Mouse (Mus musculus) heart, embryonic 10.5 days (tissue): Measurements from ENCODE around the gene Depdc1b. TPM values are rescaled to one million over a fixed set of nuclear protein-coding genes. Genes with fewer than 3 reads are reported as not detected.

Source experiments
- DNase-seq: peaks from one replicate; pipeline ENCODE4 v3.0.0-alpha.2; 2017; ENCODE audit warnings: low spot score
- H3K27ac ChIP-seq: fragments of 300-500 bp; sonication (generic); 2 replicates; pipeline ENCODE4 v1.5.1; 2016; ENCODE audit warnings: mild to moderate bottlenecking
- H3K27me3 ChIP-seq: fragments of 300-500 bp; sonication (generic); 2 replicates; pipeline ENCODE4 v1.6.1; 2016; ENCODE audit warnings: mild to moderate bottlenecking; ENCODE audit not compliant: poor library complexity, insufficient read depth, severe bottlenecking
- H3K36me3 ChIP-seq: fragments of 300-500 bp; sonication (generic); 2 replicates; pipeline ENCODE4 v1.6.1; 2016; ENCODE audit warnings: mild to moderate bottlenecking, moderate library complexity
- H3K4me1 ChIP-seq: fragments of 300-500 bp; sonication (generic); 2 replicates; pipeline ENCODE4 v1.6.1; 2016; ENCODE audit warnings: mild to moderate bottlenecking
- H3K4me3 ChIP-seq: fragments of 300-500 bp; sonication (generic); 2 replicates; pipeline ENCODE4 v1.5.1; 2016; ENCODE audit warnings: mild to moderate bottlenecking, moderate library complexity
- H3K9me3 ChIP-seq: fragments of 300-500 bp; sonication (generic); 2 replicates; pipeline ENCODE4 v1.6.1; 2016; ENCODE audit warnings: mild to moderate bottlenecking, moderate library complexity
- WGBS: fragments of 180-500 bp; shearing (Covaris S2); methylation state at CpG from one replicate; pipeline ENCODE4 v1.1.7; 2016; 5-methylcytosine and 5-hydroxymethylcytosine counted together
- polyA plus RNA-seq: library from polyadenylated mRNA; unstranded; fragments of >200 nt; fragmentation: Nextera tagmentation; extraction: Ambion mirVana; gene quantifications from 2 replicates; pipeline ENCODE4 v1.2.1, GENCODE M21; 2016

Depdc1b gene
- polyA plus RNA-seq, 1 experiment from 2014 or later, result 10.0 TPM

GRCm38 (mm10) chr13:108371352-108371921 is 55.3 kb downstream of the Depdc1b start:
- DNase-seq, result no peak
- no peaks in the 10 kb centered on the region for H3K4me1 ChIP-seq
- H3K27ac ChIP-seq, result no peak overlapping the region
- WGBS, result 67% methylated on average over 9 of the region's 9 CpGs
- no peak overlapping the region for H3K4me3 ChIP-seq
- no peaks in the 10 kb centered on the region for H3K9me3 ChIP-seq
- H3K36me3 ChIP-seq, result peaks cover 5% of the 10 kb centered on the region; the same call in 1 of the 2 replicates
- H3K27me3 ChIP-seq, result no peaks in the 10 kb centered on the region

GRCm38 (mm10) chr13:108373231-108373630 is 57.1 kb downstream of the Depdc1b start:
- 87% methylated on average over 1 of the region's 1 CpGs for WGBS
- Histone ChIP-seq H3K4me1 (no peaks in the 10 kb centered on the region), H3K9me3 (no peaks in the 10 kb centered on the region), H3K27ac (no peak overlapping the region), H3K27me3 (no peaks in the 10 kb centered on the region), H3K4me3 (no peak overlapping the region), H3K36me3 (peaks cover 5% of the 10 kb centered on the region; the same call in 1 of the 2 replicates)
- no peak for DNase-seq

DNA sequence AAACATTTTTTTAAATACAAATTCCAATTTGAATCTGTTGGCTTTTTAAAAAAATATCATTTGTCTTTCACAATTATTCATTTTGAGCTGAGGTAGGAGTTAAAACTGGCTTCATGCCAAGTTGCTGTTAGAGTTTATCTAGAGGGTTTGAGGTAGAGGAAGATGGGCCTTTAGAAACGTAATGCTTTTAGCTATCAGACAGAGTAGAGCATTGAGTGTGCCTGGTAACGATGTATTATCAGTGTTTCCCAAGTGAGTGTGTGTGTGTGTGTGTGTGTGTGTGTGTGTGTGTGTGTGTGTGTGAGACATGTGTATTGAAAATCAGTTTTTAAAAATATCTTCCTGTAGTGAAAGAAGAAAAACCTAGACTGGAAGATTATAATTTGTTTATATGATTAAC is 60.5 kb downstream of the Depdc1b start:
- Histone ChIP-seq H3K4me1 (no peaks in the 10 kb centered on the region), H3K27me3 (no peaks in the 10 kb centered on the region), H3K4me3 (no peak overlapping the region), H3K27ac (no peak overlapping the region), H3K36me3 (peaks cover 5% of the 10 kb centered on the region; the same call in 1 of the 2 replicates), H3K9me3 (no peaks in the 10 kb centered on the region)
- 40% methylated on average over 2 of the region's 2 CpGs for WGBS
- DNase-seq, result no peak

DNA sequence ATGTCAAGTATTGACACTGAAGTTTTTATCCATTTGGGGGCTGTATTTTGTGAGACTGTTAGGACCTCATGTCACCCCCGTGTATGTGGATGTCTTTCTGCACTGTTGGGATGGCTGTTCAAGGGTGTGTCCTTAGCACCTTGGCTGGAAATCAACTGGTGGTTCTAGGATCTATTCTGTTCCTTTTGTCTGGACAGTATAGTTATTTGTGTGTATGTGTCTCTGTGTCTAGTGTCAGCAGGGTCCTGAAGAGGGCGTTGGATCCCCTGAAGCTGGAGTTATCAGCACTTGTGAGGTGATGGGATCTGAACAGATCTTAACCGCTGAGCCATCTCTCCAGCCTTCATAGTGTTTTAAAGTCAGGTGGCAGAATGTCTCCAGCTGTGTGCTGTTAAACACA is 65.0 kb downstream of the Depdc1b start:
- Histone ChIP-seq H3K36me3 (no peaks in the 10 kb centered on the region), H3K27me3 (no peaks in the 10 kb centered on the region), H3K4me1 (no peaks in the 10 kb centered on the region), H3K27ac (no peak overlapping the region), H3K9me3 (no peaks in the 10 kb centered on the region), H3K4me3 (no peak overlapping the region)
- 83% methylated on average over 3 of the region's 3 CpGs for WGBS
- DNase-seq, result no peak

GRCm38 (mm10) chr13:108383051-108383450 is 66.9 kb downstream of the Depdc1b start:
- 60% methylated on average over 6 of the region's 6 CpGs for WGBS
- DNase-seq, result no peak
- H3K4me3 ChIP-seq, result no peak overlapping the region
- no peaks in the 10 kb centered on the region for H3K4me1 ChIP-seq
- H3K27ac ChIP-seq, result no peak overlapping the region
- no peaks in the 10 kb centered on the region for H3K27me3 ChIP-seq
- H3K9me3 ChIP-seq, result no peaks in the 10 kb centered on the region
- H3K36me3 ChIP-seq, result no peaks in the 10 kb centered on the region

- no peaks in the 10 kb centered on the region for H3K4me1 ChIP-seq
- no peaks in the 10 kb centered on the region for H3K27me3 ChIP-seq
- H3K4me3 ChIP-seq, result no peak overlapping the region
- H3K36me3 ChIP-seq, result no peaks in the 10 kb centered on the region
- no peak for DNase-seq
- H3K27ac ChIP-seq, result no peak overlapping the region
- H3K9me3 ChIP-seq, result no peaks in the 10 kb centered on the region
- WGBS, result 89% methylated on average over 9 of the region's 9 CpGs
Observed at GRCm38 (mm10) chr13:108386058-108386457, 69.9 kb downstream of the Depdc1b start.

GRCm38 (mm10) chr13:108390565-108390964 is 74.4 kb downstream of the Depdc1b start:
- H3K4me1 ChIP-seq, result no peaks in the 10 kb centered on the region
- no peak overlapping the region for H3K27ac ChIP-seq
- DNase-seq, result no peak
- WGBS, result 4% methylated on average over 1 of the region's 1 CpGs
- no peaks in the 10 kb centered on the region for H3K27me3 ChIP-seq
- no peak overlapping the region for H3K4me3 ChIP-seq
- no peaks in the 10 kb centered on the region for H3K9me3 ChIP-seq
- no peaks in the 10 kb centered on the region for H3K36me3 ChIP-seq

DNA sequence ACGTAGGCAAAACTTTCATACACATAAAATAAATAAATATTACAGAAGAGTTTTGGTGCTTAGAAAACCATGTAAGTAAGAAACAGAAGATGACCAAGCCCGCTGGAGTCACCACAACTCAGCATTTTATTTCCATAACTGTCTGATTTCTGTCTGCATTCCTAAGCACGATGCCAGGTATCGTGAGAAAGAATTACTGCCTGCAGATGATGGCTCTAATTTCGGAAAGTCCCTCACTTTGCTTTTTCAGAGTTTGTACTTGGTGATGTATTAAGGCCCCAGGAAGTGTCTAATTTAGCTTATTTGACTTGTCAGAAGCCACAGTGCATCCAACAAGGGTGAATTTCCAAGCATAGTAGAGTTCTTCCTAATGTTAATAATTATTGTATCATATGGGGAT is 87.1 kb downstream of the Depdc1b start:
- Histone ChIP-seq H3K4me1 (no peaks in the 10 kb centered on the region), H3K4me3 (no peak overlapping the region), H3K27me3 (no peaks in the 10 kb centered on the region), H3K36me3 (no peaks in the 10 kb centered on the region; the same call in 1 of the 2 replicates), H3K9me3 (no peaks in the 10 kb centered on the region), H3K27ac (no peak overlapping the region)
- DNase-seq, result no peak
- 87% methylated on average over 5 of the region's 5 CpGs for WGBS

GRCm38 (mm10) chr13:108404372-108404771 is 88.2 kb downstream of the Depdc1b start:
- Histone ChIP-seq H3K27me3 (no peaks in the 10 kb centered on the region), H3K36me3 (no peaks in the 10 kb centered on the region; the same call in 1 of the 2 replicates), H3K9me3 (no peaks in the 10 kb centered on the region), H3K27ac (no peak overlapping the region), H3K4me1 (no peaks in the 10 kb centered on the region), H3K4me3 (no peak overlapping the region)
- 82% methylated on average over 4 of the region's 4 CpGs for WGBS
- DNase-seq, result no peak

GRCm38 (mm10) chr13:108415464-108415863 is 99.3 kb downstream of the Depdc1b start:
- Histone ChIP-seq H3K27me3 (no peaks in the 10 kb centered on the region), H3K36me3 (no peaks in the 10 kb centered on the region), H3K4me3 (no peak overlapping the region), H3K4me1 (no peaks in the 10 kb centered on the region), H3K27ac (no peak overlapping the region), H3K9me3 (no peaks in the 10 kb centered on the region)
- no peak for DNase-seq
- WGBS, result 81% methylated on average over 2 of the region's 2 CpGs

DNA sequence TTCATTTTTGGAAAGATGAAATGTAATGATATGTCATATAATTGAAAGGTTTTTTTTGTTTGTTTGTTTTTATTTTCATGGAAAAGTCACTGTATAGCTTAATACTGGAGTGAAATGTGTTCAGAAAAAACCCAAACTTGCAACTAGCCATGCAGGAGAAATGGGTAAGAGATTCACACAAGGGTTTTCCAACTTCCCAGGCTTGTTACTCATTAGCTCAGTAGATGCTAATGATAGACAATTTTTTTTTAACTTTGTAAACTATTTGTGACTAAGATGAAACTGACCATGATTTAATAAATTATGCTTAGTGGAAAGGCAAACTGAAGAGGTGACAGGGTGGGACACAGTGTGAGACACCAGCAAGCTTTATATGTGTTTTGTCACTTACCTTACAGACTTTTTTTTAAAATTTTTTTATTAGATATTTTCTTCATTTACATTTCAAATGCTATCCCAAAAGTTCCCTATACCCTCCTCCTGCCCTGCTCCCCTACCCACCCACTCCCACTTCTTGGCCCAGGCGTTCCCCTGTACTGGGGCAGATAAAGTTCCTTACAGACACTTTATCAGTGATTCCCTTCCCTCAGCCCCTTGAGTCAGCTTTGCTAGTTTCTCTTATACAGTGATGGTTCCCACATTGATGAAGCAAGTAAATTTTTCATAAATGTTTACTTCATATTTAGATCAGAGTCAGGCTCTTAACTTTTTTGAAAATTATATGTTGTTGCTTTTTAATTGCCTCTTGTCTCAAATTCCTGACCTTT is 102.8 kb downstream of the Depdc1b start:
- H3K9me3 ChIP-seq, result no peaks in the 10 kb centered on the region
- no peak for DNase-seq
- no peak overlapping the region for H3K27ac ChIP-seq
- no peaks in the 10 kb centered on the region for H3K27me3 ChIP-seq
- no peaks in the 10 kb centered on the region for H3K36me3 ChIP-seq
- H3K4me1 ChIP-seq, result no peaks in the 10 kb centered on the region
- 33% methylated on average over 1 of the region's 1 CpGs for WGBS
- H3K4me3 ChIP-seq, result no peak overlapping the region

DNA sequence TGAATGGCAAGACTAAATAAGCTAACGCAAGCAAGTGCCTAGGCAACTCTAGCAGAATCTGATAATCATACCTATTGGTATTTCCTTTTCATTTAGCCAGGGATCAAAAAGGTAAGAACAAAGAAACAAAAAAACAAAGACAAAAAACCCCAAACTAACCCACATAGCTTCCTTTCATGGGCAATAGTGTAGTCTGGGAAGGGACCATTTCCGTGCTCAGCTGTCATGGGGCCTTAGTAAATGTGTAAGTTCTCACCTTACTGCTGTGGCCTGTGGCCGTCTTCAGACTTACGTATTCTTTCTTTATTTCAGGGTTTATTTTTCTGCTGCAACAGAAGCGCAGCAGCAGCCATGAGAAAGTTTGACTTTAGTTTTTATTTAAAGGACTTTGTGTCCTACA is 110.2 kb downstream of the Depdc1b start:
- Histone ChIP-seq H3K4me3 (no peak overlapping the region), H3K27me3 (no peaks in the 10 kb centered on the region), H3K9me3 (no peaks in the 10 kb centered on the region), H3K36me3 (no peaks in the 10 kb centered on the region), H3K27ac (no peak overlapping the region), H3K4me1 (no peaks in the 10 kb centered on the region)
- DNase-seq, result no peak
- WGBS, result 80% methylated on average over 5 of the region's 5 CpGs

GRCm38 (mm10) chr13:108428809-108429208 is 112.7 kb downstream of the Depdc1b start:
- Histone ChIP-seq H3K4me1 (no peaks in the 10 kb centered on the region), H3K27ac (no peak overlapping the region), H3K4me3 (no peak overlapping the region), H3K9me3 (no peaks in the 10 kb centered on the region), H3K36me3 (no peaks in the 10 kb centered on the region), H3K27me3 (no peaks in the 10 kb centered on the region)
- 80% methylated on average over 6 of the region's 6 CpGs for WGBS
- DNase-seq, result no peak
